ENCODE assay signal across 11 mouse cellular contexts in the genomic region with DNA sequence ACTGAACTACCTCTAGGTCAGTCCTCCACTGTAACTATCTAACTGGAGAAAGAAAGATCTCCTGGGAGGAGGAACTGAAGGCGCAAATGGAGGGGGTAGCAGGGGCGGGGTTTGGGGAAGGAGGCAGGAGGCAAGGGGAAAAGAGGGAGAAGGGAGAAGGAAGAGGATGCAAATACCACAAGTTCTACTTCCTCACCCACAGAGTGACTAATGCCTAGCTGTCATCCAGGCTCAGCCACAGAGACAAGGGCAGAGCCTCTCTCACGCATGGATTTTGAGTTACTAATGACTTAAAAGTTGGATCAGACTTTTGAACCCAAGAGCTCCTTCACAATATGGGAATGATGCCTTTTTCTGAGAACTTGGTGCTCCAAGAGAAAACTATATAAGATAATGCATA.
"Had no signal": no experiment of that assay in that cellular context is flagged by ENCODE, and none has a peak within 500 bp of the region (broad histone marks: within the 10 kb centered on the region; RNA-seq: fewer than 3 reads in every experiment).

No protein-coding gene starts in this region.

- H3K4me3 ChIP-seq: left cerebral cortex, adult 2 months; limb, embryonic 10.5 days; liver, embryonic 15.5 days; neural tube, embryonic 15.5 days had no signal

- H3K9ac ChIP-seq: liver, embryonic 15.5 days; neural tube, embryonic 15.5 days had no signal

- H3K4me1 ChIP-seq: limb, embryonic 10.5 days; liver, embryonic 15.5 days; neural tube, embryonic 15.5 days had no signal

- H3K27me3 ChIP-seq: liver, embryonic 15.5 days; neural tube, embryonic 15.5 days had no signal

- H3K36me3 ChIP-seq: liver, embryonic 15.5 days had no signal

- H3K27ac ChIP-seq: left cerebral cortex, adult 2 months; limb, embryonic 10.5 days; liver, embryonic 15.5 days; neural tube, embryonic 15.5 days had no signal

- DNase-seq: kidney, adult 18-20 months; kidney, postnatal 10 days; lung, adult 2 months; lung, postnatal 10 days; right cerebral cortex, adult 18-20 months; right cerebral cortex, postnatal 25 days; thymus, postnatal 36 days had no signal
